Mouse (Mus musculus): ENCODE measurements at regions not wholly inside any gene's neighbourhood (a gene's known extent, or its start where the extent isn't known, plus 50 kb on each side); places are given as distances from the start of the nearest gene placed in this dataset.
A peak's percentile ranks its signal among the peaks of the same experiment; 100 is the strongest.

GRCm38 (mm10) chr2:92544364-92545151 lies 54.9 kb upstream of the Chst1 start:
- H3K9me3 ChIP-seq, result no peaks in the 10 kb centered on the region
- no peak overlapping the region for H3K4me2 ChIP-seq (replicated peaks)
- no peaks in the 10 kb centered on the region for H3K36me3 ChIP-seq
- ATAC-seq (replicated peaks), result peak; percentile 55; the same call in 1 of the 2 replicates
- no peak overlapping the region for H3K4me3 ChIP-seq
- 9% methylated on average over 15 of the region's 15 CpGs for WGBS
- H3K27ac ChIP-seq (replicated peaks), result no peak overlapping the region
- no peak overlapping the region for H3K9ac ChIP-seq (replicated peaks)
- no peaks in the 10 kb centered on the region for H3K27me3 ChIP-seq
- peaks cover 10% of the 10 kb centered on the region for H3K4me1 ChIP-seq

GRCm38 (mm10) chr2:92540841-92541240 lies 58.7 kb upstream of the Chst1 start:
- Histone ChIP-seq H3K4me3 (no peak overlapping the region), H3K4me2 (replicated peaks) (no peak overlapping the region), H3K27ac (replicated peaks) (no peak overlapping the region), H3K36me3 (no peaks in the 10 kb centered on the region), H3K4me1 (peaks cover 10% of the 10 kb centered on the region), H3K27me3 (no peaks in the 10 kb centered on the region), H3K9ac (replicated peaks) (no peak overlapping the region), H3K9me3 (no peaks in the 10 kb centered on the region)
- WGBS, result 62% methylated on average over 5 of the region's 5 CpGs
- no peak for ATAC-seq (replicated peaks)

- Histone ChIP-seq H3K36me3 (no peaks in the 10 kb centered on the region), H3K9ac (replicated peaks) (no peak overlapping the region), H3K9me3 (no peaks in the 10 kb centered on the region), H3K27me3 (no peaks in the 10 kb centered on the region), H3K4me1 (peaks cover 10% of the 10 kb centered on the region), H3K4me3 (no peak overlapping the region), H3K4me2 (replicated peaks) (no peak overlapping the region), H3K27ac (replicated peaks) (no peak overlapping the region)
- 93% methylated on average over 5 of the region's 5 CpGs for WGBS
- ATAC-seq (replicated peaks), result no peak
These were observed 67.5 kb upstream of the Chst1 start for GRCm38 (mm10) chr2:92531996-92532395.

- Histone ChIP-seq H3K9ac (replicated peaks) (no peak overlapping the region), H3K36me3 (no peaks in the 10 kb centered on the region), H3K9me3 (no peaks in the 10 kb centered on the region), H3K4me3 (no peak overlapping the region), H3K4me2 (replicated peaks) (no peak overlapping the region), H3K4me1 (peaks cover 10% of the 10 kb centered on the region), H3K27ac (replicated peaks) (no peak overlapping the region), H3K27me3 (no peaks in the 10 kb centered on the region)
- 0 out of 2 replicates have a peak, but pooled peaks have one; percentile 1 for ATAC-seq (replicated peaks)
- WGBS, result 11% methylated on average over 4 of the region's 4 CpGs
These were observed 68.8 kb upstream of the Chst1 start for GRCm38 (mm10) chr2:92530677-92531076.

- peak; percentile 57 for ATAC-seq (replicated peaks)
- Histone ChIP-seq H3K27ac (replicated peaks) (peak overlapping the region; percentile 77), H3K27me3 (no peaks in the 10 kb centered on the region), H3K4me3 (peak overlapping the region; percentile 49), H3K4me1 (peaks cover 10% of the 10 kb centered on the region), H3K36me3 (no peaks in the 10 kb centered on the region), H3K9ac (replicated peaks) (peak overlapping the region; percentile 57), H3K4me2 (replicated peaks) (peak overlapping the region; percentile 85), H3K9me3 (no peaks in the 10 kb centered on the region)
- 51% methylated on average over 14 of the region's 14 CpGs for WGBS
These were observed 69.5 kb upstream of the Slc35c1 start for GRCm38 (mm10) chr2:92529670-92530322.

- Histone ChIP-seq H3K27me3 (no peaks in the 10 kb centered on the region), H3K36me3 (no peaks in the 10 kb centered on the region), H3K9me3 (no peaks in the 10 kb centered on the region), H3K4me2 (replicated peaks) (peak overlapping the region; percentile 85), H3K9ac (replicated peaks) (peak overlapping the region; percentile 57), H3K27ac (replicated peaks) (peak overlapping the region; percentile 77), H3K4me3 (peak overlapping the region; percentile 49), H3K4me1 (peaks cover 10% of the 10 kb centered on the region)
- peak; percentile 99 for ATAC-seq (replicated peaks)
- WGBS, result 5% methylated on average over 24 of the region's 24 CpGs
These were observed 68.8 kb upstream of the Slc35c1 start for GRCm38 (mm10) chr2:92529071-92529641.

GRCm38 (mm10) chr2:92528119-92528830 lies 67.9 kb upstream of the Slc35c1 start:
- peak overlapping the region; percentile 85; the same call in 1 of the 2 replicates for H3K4me2 ChIP-seq (replicated peaks)
- H3K4me1 ChIP-seq, result peaks cover 10% of the 10 kb centered on the region
- H3K9me3 ChIP-seq, result no peaks in the 10 kb centered on the region
- ATAC-seq (replicated peaks), result no peak
- no peaks in the 10 kb centered on the region for H3K36me3 ChIP-seq
- no peak overlapping the region for H3K27ac ChIP-seq (replicated peaks)
- H3K27me3 ChIP-seq, result no peaks in the 10 kb centered on the region
- H3K9ac ChIP-seq (replicated peaks), result no peak overlapping the region; the same call in 1 of the 2 replicates
- H3K4me3 ChIP-seq, result no peak overlapping the region
- 94% methylated on average over 6 of the region's 6 CpGs for WGBS

GRCm38 (mm10) chr2:92526676-92527395 lies 66.5 kb upstream of the Slc35c1 start:
- H3K4me1 ChIP-seq, result peaks cover 10% of the 10 kb centered on the region
- WGBS, result 69% methylated on average over 5 of the region's 5 CpGs
- no peak for ATAC-seq (replicated peaks)
- H3K4me3 ChIP-seq, result no peak overlapping the region
- H3K36me3 ChIP-seq, result no peaks in the 10 kb centered on the region
- no peak overlapping the region for H3K4me2 ChIP-seq (replicated peaks)
- no peaks in the 10 kb centered on the region for H3K27me3 ChIP-seq
- no peak overlapping the region for H3K9ac ChIP-seq (replicated peaks)
- H3K27ac ChIP-seq (replicated peaks), result no peak overlapping the region
- no peaks in the 10 kb centered on the region for H3K9me3 ChIP-seq

GRCm38 (mm10) chr2:92525628-92526027 lies 65.3 kb upstream of the Slc35c1 start:
- no peaks in the 10 kb centered on the region for H3K27me3 ChIP-seq
- H3K4me2 ChIP-seq (replicated peaks), result no peak overlapping the region
- H3K9me3 ChIP-seq, result no peaks in the 10 kb centered on the region
- no peaks in the 10 kb centered on the region for H3K36me3 ChIP-seq
- no peak overlapping the region for H3K27ac ChIP-seq (replicated peaks)
- H3K9ac ChIP-seq (replicated peaks), result no peak overlapping the region
- ATAC-seq (replicated peaks), result no peak
- no peak overlapping the region for H3K4me3 ChIP-seq
- H3K4me1 ChIP-seq, result peaks cover 10% of the 10 kb centered on the region
- 83% methylated on average over 7 of the region's 7 CpGs for whole genome bisulfite sequencing

GRCm38 (mm10) chr2:92525062-92525623 lies 64.8 kb upstream of the Slc35c1 start:
- ATAC-seq (replicated peaks), result no peak
- H3K4me1 ChIP-seq, result peaks cover 10% of the 10 kb centered on the region
- WGBS, result 86% methylated on average over 10 of the region's 10 CpGs

GRCm38 (mm10) chr2:92524346-92524905 lies 64.1 kb upstream of the Slc35c1 start:
- Histone ChIP-seq H3K27ac (replicated peaks) (no peak overlapping the region), H3K4me1 (peaks cover 6% of the 10 kb centered on the region), H3K9ac (replicated peaks) (no peak overlapping the region), H3K4me2 (replicated peaks) (no peak overlapping the region), H3K9me3 (no peaks in the 10 kb centered on the region), H3K27me3 (no peaks in the 10 kb centered on the region), H3K4me3 (no peak overlapping the region), H3K36me3 (no peaks in the 10 kb centered on the region)
- 90% methylated on average over 9 of the region's 9 CpGs for WGBS
- ATAC-seq (replicated peaks), result no peak

More at GRCm38 (mm10) chr2:92525062-92525623, 64.8 kb upstream of the Slc35c1 start:
- H3K4me2 ChIP-seq (replicated peaks), result no peak overlapping the region
- H3K27me3 ChIP-seq, result no peaks in the 10 kb centered on the region
- H3K4me3 ChIP-seq, result no peak overlapping the region
- no peaks in the 10 kb centered on the region for H3K36me3 ChIP-seq
- no peak overlapping the region for H3K27ac ChIP-seq (replicated peaks)
- H3K9me3 ChIP-seq, result no peaks in the 10 kb centered on the region
- H3K9ac ChIP-seq (replicated peaks), result no peak overlapping the region

Data from forebrain, embryonic 15.5 days (tissue).